Mouse (Mus musculus) lung, postnatal 0 days (tissue): ENCODE results near the gene Bola1. TPM values are rescaled to one million over a fixed set of nuclear protein-coding genes. Genes with fewer than 3 reads are reported as not detected.
A peak's percentile ranks its signal among the peaks of the same experiment; 100 is the strongest.

Source experiments
- ATAC-seq: fragments of 200-750 bp; cut with Nextera tagmentation; 2 replicates; pipeline ENCODE4 v1.8.0; 2017; ENCODE audit warnings: moderate library complexity
- DNase-seq: peaks from one replicate; pipeline ENCODE4 v3.0.0-alpha.2; 2016; ENCODE audit warnings: low spot score
- H3K27ac ChIP-seq: fragments of 300-500 bp; sonication (generic); 2 replicates; pipeline ENCODE4 v1.5.1; 2014; ENCODE audit warnings: antibody characterized with exemption, mild to moderate bottlenecking, low read length, mixed read lengths
- H3K27me3 ChIP-seq: fragments of 300-500 bp; sonication (generic); replicated peaks from 2 replicates; pipeline ENCODE4 v1.6.1; 2014; ENCODE audit warnings: low read length, mixed read lengths; ENCODE audit not compliant: insufficient read depth
- H3K36me3 ChIP-seq: fragments of 300-500 bp; sonication (generic); 2 replicates; pipeline ENCODE4 v1.6.1; 2014; ENCODE audit warnings: low read length, mixed read lengths; ENCODE audit not compliant: insufficient read depth
- H3K4me1 ChIP-seq: fragments of 300-500 bp; sonication (generic); 2 replicates; pipeline ENCODE4 v1.6.1; 2014; ENCODE audit warnings: antibody characterized with exemption, low read depth, low read length, mixed read lengths; ENCODE audit not compliant: insufficient read depth
- H3K4me2 ChIP-seq: fragments of 300-500 bp; sonication (generic); replicated peaks from 2 replicates; pipeline ENCODE4 v1.6.1; 2014; ENCODE audit warnings: low read depth, mild to moderate bottlenecking, low read length, moderate library complexity, mixed read lengths
- H3K4me3 ChIP-seq: fragments of 300-500 bp; sonication (generic); 2 replicates; pipeline ENCODE4 v1.5.1; 2014; ENCODE audit warnings: low read depth, low read length
- H3K9ac ChIP-seq: fragments of 300-500 bp; sonication (generic); replicated peaks from 2 replicates; pipeline ENCODE4 v1.6.1; 2014; ENCODE audit warnings: low read depth, mild to moderate bottlenecking
- H3K9me3 ChIP-seq: fragments of 300-500 bp; sonication (generic); 2 replicates; pipeline ENCODE4 v1.6.1; 2016; ENCODE audit warnings: low read length, mixed read lengths
- CTCF ChIP-seq: IDR thresholded peaks from 2 replicates; pipeline ENCODE4 v1.5.1; 2016; ENCODE audit warnings: antibody characterized with exemption, mild to moderate bottlenecking
- EP300 ChIP-seq: IDR thresholded peaks from 2 replicates; pipeline ENCODE4 v1.6.1; 2016; ENCODE audit warnings: antibody characterized with exemption, mild to moderate bottlenecking, control low read depth
- WGBS: fragments of 180-500 bp; shearing (Covaris S2); extraction: QIAGEN DNeasy Blood & Tissue Kit; methylation state at CpG from one replicate; pipeline ENCODE4 v1.1.7; 2014; 5-methylcytosine and 5-hydroxymethylcytosine counted together
- polyA plus RNA-seq: library from polyadenylated mRNA; unstranded; fragments of >200 nt; fragmentation: Nextera tagmentation; extraction: Ambion mirVana; gene quantifications from 2 replicates; pipeline ENCODE4 v1.2.1, GENCODE M21; 2015

The Bola1 gene
- polyA plus RNA-seq, 1 experiment from 2014 or later: 50.1 TPM

- Histone ChIP-seq H3K4me1 (no peaks in the 10 kb centered on the region), H3K36me3 (peaks cover 8% of the 10 kb centered on the region; the same call in 1 of the 2 replicates), H3K27me3 (no peaks in the 10 kb centered on the region), H3K4me3 (no peak overlapping the region), H3K4me2 (no peak overlapping the region), H3K9ac (no peak overlapping the region), H3K9me3 (no peaks in the 10 kb centered on the region), H3K27ac (no peak overlapping the region)
- DNase-seq: no peak
- WGBS: 23% methylated on average over 4 of the region's 4 CpGs
- ATAC-seq: no peak
- TF ChIP-seq CTCF (no peak), EP300 (no peak)
Measured at GRCm38 (mm10) chr3:96182382-96182776, 37.1 kb downstream of the Bola1 start.

DNA sequence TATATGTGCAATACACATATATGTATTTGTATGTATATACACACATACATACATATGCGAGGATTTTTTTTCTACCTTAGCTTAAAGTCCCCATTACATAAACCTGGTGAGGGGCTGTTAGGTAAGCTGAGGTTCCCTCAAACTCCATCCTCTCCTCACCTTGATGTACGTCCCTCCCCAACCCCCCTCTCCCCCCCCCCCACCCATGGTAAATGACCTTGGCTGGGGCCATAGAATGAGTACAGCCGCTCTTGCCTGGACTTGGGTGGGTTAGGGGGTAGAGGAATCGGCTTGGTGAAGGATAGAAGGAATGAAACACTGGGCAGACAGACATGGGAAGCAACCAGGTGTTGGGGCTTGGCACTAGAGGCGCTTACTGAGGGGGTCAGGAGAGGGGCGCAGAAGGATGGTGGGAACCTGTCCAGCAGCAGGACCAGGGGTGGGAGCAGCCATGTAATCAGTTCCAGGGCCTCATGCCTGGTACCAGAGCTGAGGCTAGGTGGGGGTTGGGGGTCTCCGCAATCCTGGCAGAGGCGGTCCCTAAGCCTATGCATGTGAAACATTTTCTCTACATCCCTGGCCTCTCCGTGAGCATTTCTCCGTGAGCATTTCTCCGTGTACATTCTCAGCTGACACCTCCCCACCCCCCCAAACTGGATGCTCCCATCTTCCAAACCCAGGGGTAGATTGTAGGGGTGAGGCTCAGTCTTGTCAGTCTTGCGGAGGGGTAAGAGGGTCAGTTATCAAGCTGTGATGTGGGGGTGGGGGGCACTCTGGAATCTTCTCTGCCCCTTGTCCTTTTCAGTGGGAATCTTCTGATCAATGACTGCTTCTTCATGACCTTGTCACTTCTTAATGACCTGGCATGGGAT is 37.8 kb downstream of the Bola1 start:
- no peaks in the 10 kb centered on the region for H3K4me1 ChIP-seq
- H3K27ac ChIP-seq: no peak overlapping the region
- H3K36me3 ChIP-seq: peaks cover 9% of the 10 kb centered on the region; the same call in 1 of the 2 replicates
- TF ChIP-seq EP300 (no peak), CTCF (no peak)
- no peak overlapping the region for H3K9ac ChIP-seq
- peak overlapping the region; percentile 38; the same call in 1 of the 2 replicates for H3K4me3 ChIP-seq
- DNase-seq (no peak), ATAC-seq (0 out of 2 replicates have a peak, but pooled peaks have one; percentile 10)
- no peaks in the 10 kb centered on the region for H3K9me3 ChIP-seq
- peak overlapping the region; percentile 60 for H3K4me2 ChIP-seq
- no peaks in the 10 kb centered on the region for H3K27me3 ChIP-seq
- WGBS: 36% methylated on average over 12 of the region's 12 CpGs

- H3K27ac ChIP-seq: no peak within 1 kb of the TSS
- H3K36me3 ChIP-seq: peaks cover 16% of the 10 kb centered on the region; the same call in 1 of the 2 replicates
- H3K4me1 ChIP-seq: no peaks in the 10 kb centered on the region
- DNase-seq (no peak), ATAC-seq (peak; percentile 37)
- no peaks in the 10 kb centered on the region for H3K27me3 ChIP-seq
- TF ChIP-seq EP300 (no peak), CTCF (no peak)
- 0% methylated on average over 7 of the region's 23 CpGs for WGBS
- 0 out of 2 replicates have a peak within 1 kb of the TSS, but pooled peaks have one; percentile 36 for H3K9ac ChIP-seq
- H3K4me3 ChIP-seq: peak within 1 kb of the TSS; percentile 38
- H3K4me2 ChIP-seq: peak within 1 kb of the TSS; percentile 60
- no peaks in the 10 kb centered on the region for H3K9me3 ChIP-seq
Measured at GRCm38 (mm10) chr3:96180727-96181477, 38.6 kb downstream of the Bola1 start, which contains the start of gene Sv2a. Gene Sv2a (plus strand): TSS chr3:96181151.

DNA sequence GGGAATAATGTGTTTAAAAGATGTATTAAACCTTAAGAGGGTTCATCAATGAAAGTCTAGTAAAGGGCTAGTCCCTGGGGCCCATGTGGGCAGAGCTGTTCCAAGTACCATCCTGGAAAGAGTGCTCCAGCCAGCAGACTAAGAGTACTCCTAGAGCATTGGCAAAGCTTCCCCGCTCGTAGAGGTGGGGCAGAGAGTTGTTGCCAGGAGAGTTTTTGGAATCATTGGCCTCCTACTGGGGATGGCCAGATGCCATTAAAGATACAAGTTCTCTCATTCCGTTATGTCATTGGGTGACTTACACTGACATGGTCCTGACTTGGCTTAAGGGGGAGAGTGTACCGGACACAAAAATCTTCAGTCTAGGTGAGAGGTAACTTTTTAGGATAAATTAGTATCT is 40.0 kb downstream of the Bola1 start:
- H3K4me3 ChIP-seq: no peak overlapping the region
- no peaks in the 10 kb centered on the region for H3K9me3 ChIP-seq
- WGBS: 43% methylated on average over 4 of the region's 4 CpGs
- ATAC-seq (no peak), DNase-seq (peak; percentile 55)
- no peak overlapping the region for H3K9ac ChIP-seq
- TF ChIP-seq CTCF (no peak), EP300 (no peak)
- peaks cover 18% of the 10 kb centered on the region; the same call in 1 of the 2 replicates for H3K36me3 ChIP-seq
- no peak overlapping the region for H3K4me2 ChIP-seq
- no peaks in the 10 kb centered on the region for H3K4me1 ChIP-seq
- H3K27ac ChIP-seq: no peak overlapping the region
- no peaks in the 10 kb centered on the region for H3K27me3 ChIP-seq

- H3K4me1 ChIP-seq: no peaks in the 10 kb centered on the region
- WGBS: 74% methylated on average over 2 of the region's 2 CpGs
- H3K9ac ChIP-seq: no peak overlapping the region
- H3K9me3 ChIP-seq: no peaks in the 10 kb centered on the region
- DNase-seq (no peak), ATAC-seq (no peak)
- no peaks in the 10 kb centered on the region for H3K27me3 ChIP-seq
- H3K27ac ChIP-seq: no peak overlapping the region
- H3K4me3 ChIP-seq: no peak overlapping the region
- no peak for TF ChIP-seq EP300
- no peak for TF ChIP-seq CTCF
- no peak overlapping the region for H3K4me2 ChIP-seq
- peaks cover 21% of the 10 kb centered on the region; the same call in 1 of the 2 replicates for H3K36me3 ChIP-seq
Measured at GRCm38 (mm10) chr3:96178902-96179301, 40.6 kb downstream of the Bola1 start.

DNA sequence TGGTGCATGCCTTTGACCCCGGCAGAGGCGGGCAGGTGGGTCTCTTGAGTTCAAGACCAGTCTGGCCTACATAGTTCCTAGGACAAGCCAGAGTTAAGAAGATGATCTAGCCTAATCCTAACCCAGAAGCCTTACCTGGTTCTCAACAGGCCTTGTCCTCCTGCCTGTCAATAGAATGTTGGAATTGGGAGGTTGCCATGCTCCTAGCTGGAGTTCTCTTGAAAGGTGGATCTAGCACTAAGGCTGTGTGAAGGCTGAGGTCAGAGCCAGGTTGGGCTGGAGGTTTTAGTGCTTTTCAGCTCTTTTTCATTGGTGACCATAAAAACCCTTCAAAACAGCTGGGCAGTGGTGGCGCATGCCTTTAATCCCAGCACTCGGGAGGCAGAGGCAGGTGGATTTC is 41.1 kb downstream of the Bola1 start:
- Histone ChIP-seq H3K4me3 (no peak overlapping the region), H3K9me3 (no peaks in the 10 kb centered on the region), H3K36me3 (peaks cover 21% of the 10 kb centered on the region; the same call in 1 of the 2 replicates), H3K4me1 (no peaks in the 10 kb centered on the region), H3K9ac (no peak overlapping the region), H3K4me2 (no peak overlapping the region), H3K27me3 (no peaks in the 10 kb centered on the region), H3K27ac (no peak overlapping the region)
- DNase-seq (no peak), ATAC-seq (no peak)
- WGBS: 96% methylated on average over 4 of the region's 4 CpGs
- TF ChIP-seq EP300 (no peak), CTCF (no peak)
